Mouse (Mus musculus): ENCODE results near the gene Focad.
A peak's percentile ranks its signal among the peaks of the same experiment; 100 is the strongest.

Focad gene

DNA sequence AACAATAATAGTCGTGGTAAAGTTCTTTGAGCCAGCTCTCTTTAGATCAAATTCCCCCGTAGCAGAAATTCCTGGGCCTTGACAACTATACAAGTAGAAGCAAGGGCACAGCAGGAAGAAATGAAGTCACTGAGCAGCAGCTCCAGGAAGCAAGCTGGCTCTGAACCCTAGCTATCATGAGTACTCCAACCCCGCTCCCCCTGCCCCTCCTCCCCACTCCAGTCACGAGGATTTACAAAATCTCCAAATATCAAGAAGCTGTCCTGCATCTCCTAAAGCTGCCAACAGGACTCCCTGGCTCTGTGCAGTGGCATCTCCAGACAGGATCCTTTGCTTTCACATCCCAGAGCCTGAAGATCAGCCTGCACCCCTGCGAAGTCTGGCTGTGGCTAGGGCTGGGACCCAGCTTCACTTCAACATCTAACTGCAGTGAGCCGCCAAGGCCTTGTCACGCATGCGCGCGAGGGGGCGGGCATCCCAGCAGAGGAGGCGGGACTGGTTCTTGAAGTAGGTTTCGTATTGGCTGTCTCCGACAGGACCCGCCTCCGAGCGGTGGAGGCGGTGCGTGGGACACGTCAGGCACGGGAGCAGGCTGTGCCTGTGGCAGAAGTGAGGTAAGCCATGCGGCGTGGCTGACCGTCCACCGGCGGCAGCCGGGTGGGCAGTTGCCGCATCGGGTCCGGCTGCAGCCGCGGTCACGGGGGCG, at the start of gene Focad:
Focad (plus strand) TSS at position 568 of the 706 bp plus-strand sequence.
- peak; percentile 99 for DNase-seq (ENCODE audit: low spot score)

DNA sequence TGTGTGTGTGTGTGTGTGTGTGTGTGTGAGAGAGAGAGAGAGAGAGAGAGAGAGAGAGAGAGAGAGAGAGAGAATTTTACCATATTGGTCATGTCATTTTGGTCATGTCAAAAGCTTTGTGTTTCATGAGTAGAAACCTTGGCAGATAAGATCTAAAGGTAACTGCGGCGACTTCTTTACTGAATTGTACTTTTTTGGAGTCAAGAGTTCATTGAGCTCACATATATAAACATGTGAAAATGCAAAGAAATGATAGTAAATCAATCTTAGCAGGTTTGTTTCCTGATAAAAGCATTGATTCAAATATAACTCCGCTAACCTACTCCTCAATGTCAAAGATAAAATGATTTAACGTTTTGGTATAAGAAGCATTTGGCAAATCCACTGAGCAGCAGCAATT, 49.3 kb upstream of the Focad start:
- no peak for DNase-seq (ENCODE audit: low spot score)

DNA sequence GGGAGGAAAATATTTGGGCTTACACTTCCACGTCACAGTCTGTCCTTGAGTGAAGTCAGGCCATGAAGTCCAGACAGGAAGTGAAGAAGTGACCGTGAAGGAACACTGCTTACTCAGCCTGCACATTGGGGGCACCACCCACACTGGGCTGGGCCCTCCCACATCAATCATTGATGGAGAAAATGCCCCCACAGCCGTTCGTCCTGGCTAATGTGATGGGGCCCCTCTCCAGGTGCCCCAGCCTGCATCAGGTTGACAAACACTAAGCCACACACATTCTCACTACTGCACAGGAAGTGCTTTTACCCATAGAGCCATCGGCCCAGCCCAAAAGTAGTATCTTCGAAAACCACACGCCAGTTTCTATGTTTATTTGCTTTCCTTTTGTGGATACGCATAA, 48.1 kb upstream of the Focad start:
- no peak for DNase-seq (ENCODE audit: low spot score)

DNA sequence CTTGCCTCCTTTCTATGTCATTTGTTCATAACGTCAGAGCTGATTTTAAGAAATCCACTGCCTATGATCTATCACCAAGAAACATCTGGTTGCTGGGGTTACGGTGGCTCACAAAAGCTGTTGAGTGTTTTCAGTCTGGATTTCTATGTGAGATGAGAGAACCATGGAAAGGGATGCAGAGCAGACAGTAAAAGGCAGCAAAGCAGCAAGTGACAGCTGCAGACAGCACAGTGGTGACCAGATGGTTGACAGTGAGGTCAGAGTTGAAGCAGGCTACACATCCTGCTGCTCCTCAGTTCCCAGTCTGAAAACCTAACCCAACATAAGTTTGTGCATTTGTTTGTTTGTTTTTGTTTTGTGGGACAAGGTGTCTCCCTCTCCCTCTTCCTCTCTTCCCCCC, 19.0 kb upstream of the Focad start:
- no peak for DNase-seq (ENCODE audit: low spot score)

DNA sequence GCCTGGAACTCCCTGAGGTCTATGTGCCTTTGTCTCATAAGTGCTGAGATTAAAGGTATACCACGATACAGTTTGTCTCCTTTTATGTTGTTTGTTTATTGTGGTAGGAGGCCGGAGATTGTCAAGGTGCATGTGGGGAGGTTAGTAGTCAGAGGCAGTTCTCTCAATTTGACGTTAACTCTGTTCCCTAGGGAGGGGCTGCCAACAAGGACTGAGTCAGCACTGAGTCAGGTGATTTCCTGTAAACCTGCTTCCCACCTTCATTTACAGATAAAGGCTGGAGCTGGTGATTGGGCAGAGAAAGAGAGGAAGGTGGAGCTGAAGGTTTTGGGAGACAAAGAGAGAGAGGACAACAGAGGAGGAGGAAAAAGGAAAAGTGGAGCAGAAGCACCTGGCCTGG, 15.4 kb upstream of the Focad start:
- no peak for DNase-seq (ENCODE audit: low spot score)

DNA sequence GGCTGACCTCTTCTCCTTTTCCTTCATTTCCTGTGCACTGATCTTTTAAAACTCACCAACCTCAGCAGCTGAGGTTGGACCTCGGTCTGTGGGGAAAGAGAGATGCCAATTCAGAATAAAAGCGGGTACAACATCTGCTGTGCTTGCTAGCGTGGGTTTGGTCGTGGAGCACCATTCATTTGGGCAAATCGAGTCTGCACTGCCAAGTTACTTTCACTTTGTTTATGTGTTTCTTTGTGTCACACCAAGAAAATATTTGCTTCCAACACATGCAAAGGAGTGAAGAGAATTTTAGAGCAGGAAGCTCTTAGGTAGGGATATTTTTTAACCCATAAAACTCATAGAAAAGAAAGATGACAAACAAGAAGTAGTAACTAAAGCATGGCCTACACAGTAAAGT, 13.0 kb upstream of the Focad start:
- no peak for DNase-seq (ENCODE audit: low spot score)

DNA sequence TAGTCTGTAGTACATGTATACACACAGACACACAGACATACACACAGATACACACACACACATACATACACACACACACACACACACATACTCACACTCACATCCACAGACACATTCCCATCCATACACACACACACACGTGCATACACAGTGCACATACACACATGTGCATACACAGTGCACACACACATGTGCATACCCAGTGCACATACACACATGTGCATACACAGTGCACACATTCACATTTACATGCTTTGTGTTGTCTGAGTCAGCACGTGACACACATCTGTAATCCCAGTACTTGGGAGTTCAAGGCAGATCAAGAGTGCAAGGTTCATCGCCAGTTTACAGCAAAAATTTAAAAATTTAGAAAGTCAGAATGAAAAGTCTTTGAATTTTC, 12.5 kb upstream of the Focad start:
- DNase-seq (ENCODE audit: low spot score), result no peak

DNA sequence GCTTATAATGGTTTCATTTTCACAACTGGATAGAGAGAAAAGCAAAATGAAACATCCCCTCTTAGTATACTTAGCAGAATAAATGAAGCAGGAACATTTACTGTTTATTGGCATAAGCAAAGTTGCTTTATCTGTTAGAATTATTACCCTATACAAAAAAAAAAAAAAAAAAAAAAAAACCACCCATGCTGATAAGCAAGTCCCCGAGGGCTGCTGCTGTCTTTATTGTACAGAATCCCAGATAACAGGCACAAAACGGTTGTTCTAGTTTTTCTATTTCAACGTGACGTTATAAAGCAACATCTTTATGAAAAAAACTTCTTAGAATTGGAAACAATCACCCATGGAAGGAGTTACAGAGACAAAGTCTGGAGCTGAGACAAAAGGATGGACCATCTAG, 12.0 kb upstream of the Focad start:
- DNase-seq (ENCODE audit: low spot score), result no peak

DNA sequence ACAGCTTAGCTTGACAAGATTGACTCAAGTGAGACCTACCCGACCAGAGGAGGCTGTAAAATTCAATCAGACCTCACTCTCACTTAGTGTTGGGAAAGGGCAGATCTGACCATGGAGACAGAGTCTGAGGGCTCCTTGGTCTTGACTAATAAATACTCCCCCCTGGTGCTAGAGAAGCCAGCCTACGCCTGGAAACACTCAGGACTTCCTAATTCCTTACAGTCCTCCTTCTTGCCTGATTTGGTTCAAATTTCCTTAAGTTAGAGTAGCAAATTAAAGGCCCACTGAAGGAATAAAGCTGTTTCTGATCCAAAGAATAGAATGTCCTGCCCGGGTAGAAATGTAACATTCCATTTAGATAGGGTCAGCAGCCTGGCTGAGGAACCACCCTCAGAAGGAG, 10.6 kb upstream of the Focad start:
- DNase-seq (ENCODE audit: low spot score), result no peak

DNA sequence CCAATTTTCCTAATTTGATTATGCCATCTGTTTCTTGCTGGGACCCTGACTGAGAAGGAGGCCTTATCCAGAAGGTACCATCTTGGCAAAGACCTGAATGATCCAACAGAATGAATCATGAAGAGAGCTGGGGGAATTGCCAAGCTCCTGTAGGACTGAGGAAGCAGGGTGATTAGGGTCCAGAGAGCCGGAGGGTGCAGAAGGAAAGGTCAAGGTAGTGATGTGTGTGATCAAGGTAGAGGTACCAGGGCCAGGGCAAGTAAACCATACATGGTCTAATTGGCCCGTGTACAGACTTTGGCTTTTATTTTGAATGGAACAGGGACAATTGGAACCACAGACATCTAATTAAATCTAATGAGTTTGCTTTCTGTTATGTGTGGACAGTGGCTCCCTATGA, 4.1 kb upstream of the Focad start:
- DNase-seq (ENCODE audit: low spot score), result no peak

DNA sequence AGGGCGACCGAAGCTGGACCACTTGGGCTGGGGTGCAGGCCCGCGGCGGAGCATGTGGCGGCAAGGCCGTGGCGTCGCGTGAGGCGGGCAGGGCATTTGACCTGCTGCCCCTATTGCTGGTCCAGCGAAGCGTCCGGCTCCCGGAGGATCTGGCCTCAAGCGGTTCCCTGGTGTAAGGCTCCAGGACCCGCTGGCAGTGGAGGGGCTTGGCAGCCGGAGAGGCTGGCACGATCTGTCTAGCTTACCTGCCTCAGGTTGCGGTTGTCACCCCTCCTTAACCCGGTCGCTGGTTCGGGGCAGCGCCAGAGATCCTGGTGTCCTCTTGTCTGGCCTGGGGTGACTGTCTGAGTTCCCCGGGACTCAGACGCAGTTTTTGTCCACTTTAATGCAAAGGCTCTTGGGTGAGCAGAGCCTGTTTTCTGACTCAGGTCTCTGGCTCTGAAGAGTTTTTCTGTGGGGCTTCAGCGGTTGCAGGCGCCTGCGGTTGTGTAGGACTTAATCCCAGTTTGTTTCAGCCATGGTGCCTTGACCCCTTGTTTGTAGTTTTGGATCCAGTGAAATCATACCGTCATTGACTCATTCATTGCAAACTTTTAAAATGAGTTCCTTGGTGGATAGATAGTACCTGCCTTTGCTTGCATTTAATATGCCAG, 465 bp downstream of the Focad start:
- peak; percentile 12 for DNase-seq (ENCODE audit: low spot score)

DNA sequence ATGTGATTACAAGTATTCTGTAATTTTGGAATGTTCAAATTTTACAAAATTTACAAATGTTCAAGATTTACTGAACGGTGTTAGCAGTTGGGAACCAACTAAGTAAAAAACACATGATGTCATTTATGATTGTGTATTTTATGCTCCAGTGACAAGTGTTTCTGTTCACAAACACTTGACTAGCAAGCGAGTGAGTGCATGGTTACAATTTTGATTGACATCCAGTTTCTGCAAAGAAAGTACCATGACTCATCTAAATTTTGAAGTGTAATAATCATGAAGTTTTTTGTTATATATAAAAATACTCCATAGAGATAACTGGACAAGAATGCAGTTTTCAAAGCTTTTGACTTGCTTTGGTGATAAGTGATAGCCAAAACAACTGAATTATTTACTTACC, 1.3 kb downstream of the Focad start:
- DNase-seq (ENCODE audit: low spot score), result no peak

DNA sequence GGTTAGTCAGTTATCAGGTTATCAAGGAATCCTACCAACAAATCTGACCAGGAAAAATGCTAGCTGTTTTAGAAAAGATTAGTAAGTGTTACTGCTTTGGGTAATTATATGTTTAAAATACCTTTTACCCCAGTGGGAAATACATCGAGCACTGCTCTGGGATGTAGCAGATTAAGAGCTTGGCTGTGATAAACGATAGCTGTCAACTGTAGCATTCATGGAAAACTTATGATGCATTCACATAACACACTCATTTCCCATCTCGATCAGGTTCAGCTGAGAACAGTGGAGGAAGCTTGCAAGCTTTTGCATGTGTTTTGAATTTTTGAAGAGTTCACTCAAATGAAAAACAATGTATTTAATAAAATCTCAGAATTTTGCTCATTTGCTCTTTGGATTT, 14.2 kb downstream of the Focad start:
- DNase-seq (ENCODE audit: low spot score), result no peak

DNA sequence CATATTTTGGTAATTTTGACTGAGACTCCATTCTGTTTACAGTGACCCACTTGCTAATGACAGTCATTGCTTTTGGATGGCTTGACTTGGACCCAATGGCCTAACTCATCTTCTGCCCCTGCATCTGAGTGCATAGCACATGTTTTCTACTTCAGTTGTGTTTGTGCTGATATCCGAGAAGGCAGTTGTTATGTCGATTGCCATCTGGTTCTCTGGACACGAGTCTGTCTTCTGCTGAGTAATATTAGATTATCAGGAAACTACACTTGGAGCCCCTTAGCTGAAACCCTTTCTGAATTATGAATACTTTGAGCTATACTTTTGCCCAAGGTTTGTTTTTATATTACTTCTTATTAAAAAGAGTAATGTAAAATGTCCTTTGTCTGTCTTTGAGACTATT, 22.9 kb downstream of the Focad start:
- DNase-seq (ENCODE audit: low spot score), result no peak

DNA sequence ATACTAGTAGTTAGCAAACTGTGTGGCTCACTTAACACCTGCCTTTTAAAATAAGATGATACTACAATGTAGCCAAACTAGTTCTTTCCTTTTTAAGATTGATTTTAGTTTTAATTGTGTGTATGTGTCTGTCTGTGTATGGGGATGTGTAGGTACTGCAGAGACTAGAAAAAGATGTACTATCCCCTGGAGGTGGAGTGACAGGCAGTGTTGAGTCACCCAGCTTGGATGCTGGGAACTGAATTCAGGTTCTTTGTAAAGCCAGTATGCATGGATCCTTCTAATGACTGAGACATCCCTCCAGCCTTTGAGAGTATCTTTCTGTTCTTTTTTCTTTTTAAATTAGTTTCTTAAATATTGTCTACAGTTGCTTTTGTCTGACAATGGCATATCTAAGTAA, 23.5 kb downstream of the Focad start:
- no peak for DNase-seq (ENCODE audit: low spot score)

DNA sequence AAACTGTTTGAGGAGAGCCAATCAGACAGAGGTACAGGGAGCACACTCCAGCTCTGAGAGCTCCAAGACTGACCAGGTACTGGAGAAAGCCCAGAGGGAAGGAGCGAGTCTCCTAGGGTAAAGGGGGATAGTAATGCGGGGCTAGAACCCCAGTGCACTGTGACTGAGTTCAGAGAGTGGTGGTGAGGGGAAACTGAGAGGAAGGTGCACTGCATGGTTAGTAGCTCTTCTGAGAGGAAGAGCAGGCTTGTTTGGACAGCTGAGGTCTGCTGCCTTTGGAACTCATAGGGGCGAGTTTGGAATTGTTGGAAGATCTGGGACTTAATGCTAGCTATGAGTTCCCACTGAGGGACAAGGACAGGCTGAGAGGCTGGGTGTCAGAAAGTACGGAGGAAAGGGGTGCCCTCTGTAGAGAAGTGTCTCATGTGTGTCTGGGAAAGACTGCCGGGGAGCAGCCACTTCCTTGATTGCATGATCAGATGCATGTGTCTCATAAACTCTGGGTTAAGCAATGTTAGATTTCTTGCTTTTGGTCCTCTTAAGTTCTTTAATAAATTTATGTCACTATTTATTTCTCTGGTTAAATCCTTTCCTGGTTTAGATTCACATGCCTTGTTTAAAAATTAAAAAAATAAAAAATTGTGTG, 24.4 kb downstream of the Focad start:
- no peak for DNase-seq (ENCODE audit: low spot score)

DNA sequence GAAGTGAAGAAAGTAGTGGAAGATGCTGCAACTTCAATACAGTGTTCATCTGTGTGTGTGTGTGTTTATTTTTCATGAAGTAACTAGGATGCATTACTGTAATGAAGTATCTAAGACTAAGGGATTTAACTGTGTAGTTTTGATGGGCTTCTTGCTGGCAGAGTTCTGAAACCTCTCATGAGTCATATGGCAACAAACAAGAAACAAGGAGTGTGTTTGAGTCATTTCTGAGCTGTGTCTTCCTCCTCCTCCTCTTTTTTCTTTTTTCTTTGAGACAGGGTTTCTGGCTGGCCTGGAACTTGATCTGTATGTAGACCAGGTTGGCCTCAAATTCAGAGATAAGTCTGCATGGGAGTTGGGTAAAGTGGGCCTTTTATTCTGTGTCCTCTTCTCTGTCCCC, 25.7 kb downstream of the Focad start:
- no peak for DNase-seq (ENCODE audit: low spot score)

DNA sequence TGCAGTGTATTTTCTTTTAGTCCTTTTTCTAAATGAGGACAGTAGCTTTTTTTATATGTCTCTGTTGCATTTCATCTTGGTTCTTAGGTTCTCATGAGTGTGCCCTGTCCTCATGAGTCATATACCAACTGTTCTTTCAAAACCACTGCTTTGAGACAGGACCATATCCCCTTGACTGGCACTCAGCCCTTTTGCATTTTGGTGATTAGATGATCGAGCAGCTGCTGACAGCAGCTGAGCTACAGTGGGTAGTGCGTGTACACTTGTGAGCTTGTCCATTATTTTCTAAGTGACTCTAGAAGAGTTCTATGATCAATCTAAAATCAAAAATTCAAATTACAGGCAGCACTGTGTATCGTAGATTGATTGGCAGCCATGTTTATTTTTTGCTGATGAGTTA, 28.0 kb downstream of the Focad start:
- DNase-seq (ENCODE audit: low spot score), result no peak

DNA sequence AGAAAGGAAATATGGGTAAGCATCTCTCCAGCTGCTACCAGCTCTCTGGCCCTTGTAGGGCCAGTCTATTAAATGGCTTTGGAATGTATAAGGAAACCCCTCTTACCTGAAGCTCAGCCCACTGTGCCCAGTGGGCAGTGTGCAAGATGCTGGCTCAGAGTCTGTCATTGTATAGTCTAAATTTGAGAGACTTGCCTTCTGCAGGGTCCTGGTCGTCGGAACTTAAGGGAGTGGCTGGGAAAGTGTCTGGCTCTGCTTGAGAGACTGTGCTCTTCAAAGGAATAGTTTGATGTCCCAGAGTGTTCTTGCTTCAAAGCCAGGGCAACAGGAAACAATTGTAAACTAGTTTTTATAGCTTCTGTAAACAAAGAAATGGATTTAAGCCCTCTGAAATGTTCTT, 41.5 kb downstream of the Focad start:
- DNase-seq (ENCODE audit: low spot score), result no peak

DNA sequence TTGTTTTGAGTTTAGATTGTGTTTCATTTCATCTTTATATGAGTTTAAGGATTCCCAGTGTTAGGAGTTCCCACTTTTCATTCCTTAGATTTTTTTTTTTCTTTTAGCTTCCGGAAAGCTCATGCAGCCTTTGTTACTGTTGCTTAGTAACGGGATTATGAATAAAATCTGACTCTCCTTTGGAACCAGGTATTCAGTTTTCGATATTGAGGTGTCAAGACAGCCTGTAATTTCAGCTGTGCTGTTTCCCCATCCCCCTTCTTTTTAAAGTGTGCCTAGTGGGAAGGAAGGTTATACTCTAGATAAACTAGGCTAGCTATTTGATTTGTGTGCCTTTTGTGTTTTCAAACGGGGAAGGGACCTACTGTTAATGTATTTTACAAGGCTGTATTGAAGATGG, 42.1 kb downstream of the Focad start:
- DNase-seq (ENCODE audit: low spot score), result no peak

DNA sequence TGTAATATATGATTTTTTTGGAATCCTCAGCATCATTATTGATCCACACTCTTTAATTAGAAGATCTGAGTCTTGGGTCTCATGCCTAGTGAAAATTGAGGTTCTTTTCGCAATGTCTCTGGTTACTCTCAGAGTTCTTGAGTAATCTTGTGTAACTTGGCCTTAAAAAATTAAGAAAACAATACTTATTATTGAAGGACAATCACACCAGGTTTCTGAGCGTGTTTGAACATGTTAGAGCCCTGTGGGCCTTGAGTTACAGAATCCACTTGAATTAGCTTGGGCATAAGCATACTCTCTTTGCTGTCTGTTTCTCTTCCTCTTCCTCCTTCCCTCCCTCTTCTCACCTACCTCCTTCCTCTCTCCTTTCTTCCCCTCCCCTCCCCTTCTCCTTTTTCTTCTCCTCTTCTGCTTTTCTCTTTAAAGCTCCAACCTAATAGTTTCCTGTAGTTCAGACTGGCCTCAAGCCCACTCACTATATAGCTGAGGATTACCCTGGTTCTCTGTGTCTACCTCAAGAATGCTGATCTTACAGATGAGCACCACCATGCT, 44.0 kb downstream of the Focad start:
- DNase-seq (ENCODE audit: low spot score), result no peak

DNA sequence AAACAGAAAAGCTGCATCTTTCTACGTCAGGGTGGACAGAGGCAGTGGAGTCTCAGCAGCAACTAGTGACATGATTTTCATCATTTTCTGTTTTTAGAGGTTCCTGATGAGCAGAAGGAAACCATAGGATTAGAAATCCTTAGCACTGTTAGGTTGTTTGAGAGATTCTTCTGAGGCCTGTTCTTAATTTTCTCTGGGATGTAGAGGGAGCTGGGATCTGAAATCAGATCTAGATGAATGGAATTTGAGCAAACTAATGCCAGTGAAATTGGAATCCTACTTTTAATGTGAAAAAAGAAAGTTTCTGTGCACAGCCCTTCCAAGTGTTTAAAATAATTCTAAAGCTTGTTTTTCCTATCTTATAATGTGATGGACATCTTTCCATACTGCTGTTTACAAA, 55.0 kb downstream of the Focad start:
- no peak for DNase-seq (ENCODE audit: low spot score)

DNA sequence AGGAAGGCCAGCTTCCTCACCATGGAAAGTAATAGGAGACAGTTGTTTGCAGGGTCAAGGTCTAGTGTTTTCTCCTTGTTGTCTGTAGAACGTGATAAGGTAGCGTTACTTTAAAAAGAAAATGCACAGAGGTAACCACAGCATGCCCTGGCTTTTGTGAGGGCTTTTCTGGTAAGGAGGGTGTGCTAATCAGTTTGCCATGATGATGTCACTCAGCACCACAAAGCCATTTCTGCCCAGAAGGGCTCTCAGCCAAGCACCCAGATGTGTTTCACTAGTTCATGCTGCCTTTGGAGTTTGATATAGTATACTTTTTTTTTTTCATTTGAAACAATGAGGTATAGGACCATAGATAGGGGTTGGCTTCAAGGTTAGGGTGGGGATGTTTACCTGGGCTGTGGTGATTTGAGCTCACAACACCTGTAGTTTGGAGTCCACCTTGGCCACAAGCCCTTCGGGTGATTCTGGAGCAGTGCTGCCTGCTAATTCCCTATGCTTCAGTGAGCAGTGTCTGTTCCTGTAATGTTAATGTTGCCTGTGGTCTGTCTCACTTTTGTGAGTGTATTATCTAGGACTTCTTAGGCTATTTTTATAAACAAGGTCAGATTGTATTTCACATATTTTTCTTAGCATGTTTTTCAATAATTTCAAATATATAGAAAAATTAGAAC, 61.2 kb downstream of the Focad start:
- no peak for DNase-seq (ENCODE audit: low spot score)
